Mouse (Mus musculus): ENCODE measurements around the gene Gm10097.

GRCm38 (mm10) chr10:5067113-5067512 is 1.9 kb upstream of the Gm10097 start:
- TF ChIP-seq POLR2A (IDR thresholded peaks at IDR 0.05; ENCODE audit: control insufficient read depth, extremely low read depth, insufficient read depth, low read length, poor library complexity) = no peak
- no peak for TF ChIP-seq CTCF (IDR thresholded peaks at IDR 0.05; ENCODE audit: borderline replicate concordance, control insufficient read depth, extremely low read depth, insufficient read depth, low read length, poor library complexity)
